27 mouse cellular contexts compared by ENCODE assay signal in genomic region chr2:90708548-90708947, GRCm38 (mm10).
"Had no signal": no experiment of that assay in that cellular context is flagged by ENCODE, and none has a peak within 500 bp of the region (broad histone marks: within the 10 kb centered on the region; RNA-seq: fewer than 3 reads in every experiment).

No protein-coding gene starts in this region.

- ATAC-seq: hindbrain, embryonic 16.5 days; inflammation-experienced regulatory T-cells, adult 6 months; intestine, embryonic 15.5 days; intestine, postnatal 0 days had no signal

- H3K9ac ChIP-seq: heart, embryonic 12.5 days; hindbrain, embryonic 12.5 days; hindbrain, embryonic 14.5 days; intestine, embryonic 15.5 days; limb, embryonic 13.5 days; limb, embryonic 15.5 days; liver, embryonic 13.5 days; liver, embryonic 15.5 days had no signal

- H3K4me3 ChIP-seq: gastrocnemius, adult 2 months; heart, embryonic 10.5 days; heart, embryonic 12.5 days; hindbrain, embryonic 10.5 days; hindbrain, embryonic 12.5 days; intestine, embryonic 15.5 days; layer of hippocampus, adult 2 months; left cerebral cortex, adult 2 months; limb, embryonic 13.5 days; limb, embryonic 15.5 days; liver, embryonic 13.5 days; liver, embryonic 15.5 days had no signal

- H3K9me3 ChIP-seq: heart, embryonic 10.5 days; heart, embryonic 12.5 days; hindbrain, embryonic 10.5 days; hindbrain, embryonic 12.5 days; intestine, embryonic 15.5 days; limb, embryonic 13.5 days; limb, embryonic 15.5 days; liver, embryonic 13.5 days; liver, embryonic 15.5 days had no signal

- H3K4me1 ChIP-seq: heart, embryonic 10.5 days; heart, embryonic 12.5 days; hindbrain, embryonic 10.5 days; hindbrain, embryonic 12.5 days; intestine, embryonic 15.5 days; limb, embryonic 13.5 days; limb, embryonic 15.5 days; liver, embryonic 15.5 days had no signal

- DNase-seq: gastrocnemius, adult 2 months; gastrocnemius, postnatal 10 days; gastrocnemius, postnatal 25 days; heart, adult 18-20 months; heart, postnatal 10 days; heart, postnatal 4 days; kidney, adult 18-20 months; kidney, adult 8-10 months; kidney, postnatal 10 days; kidney, postnatal 25 days; kidney, postnatal 4 days; left cerebral cortex, postnatal 4 days; liver, embryonic 13.5 days had no signal

- H3K27ac ChIP-seq: gastrocnemius, adult 2 months; heart, embryonic 10.5 days; hindbrain, embryonic 10.5 days; hindbrain, embryonic 12.5 days; hindbrain, embryonic 14.5 days; intestine, embryonic 15.5 days; layer of hippocampus, adult 2 months; left cerebral cortex, adult 2 months; limb, embryonic 13.5 days; limb, embryonic 15.5 days; liver, embryonic 13.5 days; liver, embryonic 15.5 days had no signal
